Mouse (Mus musculus) cerebellum, adult 2 months (tissue): ENCODE measurements around the gene 1700113H08Rik. TPM values are rescaled to one million over a fixed set of nuclear protein-coding genes. Genes with fewer than 3 reads are reported as not detected.

Source experiments
- DNase-seq, 2 experiments: peaks; one replicate each; pipeline ENCODE4 v3.0.0; 2021
- H3K27ac ChIP-seq: fragments of 200-500 bp; 2 replicates; pipeline ENCODE4 v1.5.1; 2012; ENCODE audit warnings: low read length, control low read depth, inconsistent platforms; ENCODE audit not compliant: insufficient read depth
- H3K27me3 ChIP-seq: fragments of 200-500 bp; 2 replicates; pipeline ENCODE4 v1.6.1; 2012; ENCODE audit warnings: inconsistent platforms, mild to moderate bottlenecking, low read length, moderate library complexity; ENCODE audit not compliant: control insufficient read depth, insufficient read depth
- H3K4me1 ChIP-seq: fragments of 200-500 bp; 2 replicates; pipeline ENCODE4 v1.6.1; 2011; ENCODE audit warnings: low read length; ENCODE audit not compliant: control insufficient read depth, insufficient read depth
- H3K4me3 ChIP-seq: fragments of 200-500 bp; replicated peaks from 2 replicates; pipeline ENCODE3; 2011; ENCODE audit warnings: mild to moderate bottlenecking, low read depth, low read length, control low read depth; ENCODE audit not compliant: insufficient read depth
- CTCF ChIP-seq: fragments of 200-500 bp; IDR thresholded peaks from 2 replicates; pipeline ENCODE4 v1.5.1; 2011; ENCODE audit warnings: low read depth, mild to moderate bottlenecking, control low read depth, low read length, moderate library complexity, borderline replicate concordance; ENCODE audit not compliant: insufficient read depth
- POLR2A ChIP-seq: fragments of 200-500 bp; IDR thresholded peaks from 2 replicates; pipeline ENCODE4 v1.6.1; 2011; ENCODE audit warnings: low read length, control low read depth, borderline replicate concordance; ENCODE audit not compliant: insufficient read depth
- WGBS: fragments of 180-500 bp; shearing (Covaris S2); methylation state at CpG from one replicate; pipeline ENCODE4 v1.1.7; 2018; 5-methylcytosine and 5-hydroxymethylcytosine counted together
- polyA plus RNA-seq: library from polyadenylated mRNA; depleted of rRNA; stranded (reverse); fragments of >200 nt; gene quantifications from 2 replicates; pipeline ENCODE4 v1.2.3, GENCODE M21; 2012

The 1700113H08Rik gene
- polyA plus RNA-seq, 1 experiment, result not detected

DNA sequence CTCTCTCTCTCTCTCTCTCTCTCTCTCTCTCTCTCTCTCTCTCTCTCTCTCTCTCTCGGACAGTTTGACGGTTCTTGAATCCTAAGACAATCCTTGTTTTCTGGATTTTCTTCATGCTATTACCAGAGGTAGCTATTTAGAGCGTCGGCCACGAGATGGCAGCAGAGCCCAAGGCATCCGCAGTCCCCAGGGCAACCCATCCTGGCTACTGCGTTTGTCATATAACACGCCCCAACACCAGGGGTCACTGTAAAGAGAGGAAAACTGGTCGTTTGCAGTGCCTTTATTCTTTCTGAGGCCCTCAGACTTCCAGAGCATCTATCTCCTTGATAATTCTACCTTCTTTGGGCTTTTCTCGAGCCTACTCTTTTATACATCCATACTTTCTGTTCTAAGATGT is 33.0 kb upstream of the 1700113H08Rik start:
- Histone ChIP-seq H3K4me1 (no peaks in the 10 kb centered on the region), H3K27ac (no peak overlapping the region), H3K27me3 (no peaks in the 10 kb centered on the region), H3K4me3 (no peak overlapping the region)
- no peak for TF ChIP-seq POLR2A
- peak; percentile 99 for TF ChIP-seq CTCF
- peak; percentile 66 to 75 for DNase-seq
- 2% methylated on average over 10 of the region's 10 CpGs for WGBS

DNA sequence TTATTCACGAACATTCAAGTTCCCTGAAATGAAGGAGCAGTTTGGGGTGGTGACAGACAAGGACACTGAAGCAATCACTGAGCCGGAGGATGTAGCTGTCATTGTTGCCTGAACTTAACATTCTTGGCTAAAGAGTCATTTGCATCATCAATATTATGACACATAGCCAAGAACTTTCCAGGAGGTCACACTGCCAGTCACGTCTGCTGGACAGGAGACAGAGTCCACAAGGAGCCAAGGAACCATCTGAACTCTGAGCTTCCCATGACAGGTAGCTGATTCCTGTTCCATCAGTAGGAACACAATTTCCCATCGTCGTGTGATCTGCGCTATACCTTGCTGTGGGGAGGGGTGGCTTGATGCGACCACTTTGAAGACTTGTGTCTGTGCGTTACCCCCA is 25.1 kb upstream of the 1700113H08Rik start:
- DNase-seq, result no peak
- WGBS, result 82% methylated on average over 8 of the region's 8 CpGs
- no peak overlapping the region for H3K4me3 ChIP-seq
- TF ChIP-seq CTCF, result no peak
- TF ChIP-seq POLR2A, result no peak
- H3K4me1 ChIP-seq, result no peaks in the 10 kb centered on the region
- H3K27ac ChIP-seq, result no peak overlapping the region
- H3K27me3 ChIP-seq, result no peaks in the 10 kb centered on the region

GRCm38 (mm10) chr10:87035866-87036265 is 22.0 kb upstream of the 1700113H08Rik start:
- DNase-seq, result no peak
- no peak for TF ChIP-seq CTCF
- TF ChIP-seq POLR2A, result no peak
- H3K27ac ChIP-seq, result no peak overlapping the region
- 45% methylated on average over 15 of the region's 15 CpGs for WGBS
- H3K27me3 ChIP-seq, result no peaks in the 10 kb centered on the region
- no peaks in the 10 kb centered on the region for H3K4me1 ChIP-seq
- no peak overlapping the region for H3K4me3 ChIP-seq

DNA sequence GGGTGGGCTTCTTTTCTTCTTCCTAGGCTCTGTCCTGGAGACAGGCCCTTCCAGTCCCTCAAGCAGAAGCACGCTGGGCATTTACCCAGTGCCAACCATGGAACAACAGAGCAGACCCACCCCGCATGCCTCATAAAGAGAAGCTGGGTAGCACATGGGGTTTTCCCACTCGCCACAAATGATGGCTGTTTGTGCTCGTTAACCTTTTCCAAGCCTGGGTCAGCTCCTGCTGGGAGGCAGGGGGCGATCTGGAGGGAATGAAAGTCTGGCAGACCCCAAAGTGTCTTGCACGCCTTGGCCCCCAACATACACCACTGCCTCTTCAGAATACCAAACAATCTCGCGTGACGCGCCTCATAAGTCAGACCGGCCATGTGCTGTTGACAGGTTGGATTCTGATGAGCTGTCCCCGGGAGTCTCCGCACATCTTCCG is 21.6 kb upstream of the 1700113H08Rik start:
- TF ChIP-seq CTCF (no peak), POLR2A (no peak)
- no peak overlapping the region for H3K27ac ChIP-seq
- 9% methylated on average over 14 of the region's 14 CpGs for WGBS

GRCm38 (mm10) chr10:87037062-87037461 is 20.8 kb upstream of the 1700113H08Rik start:
- Histone ChIP-seq H3K27me3 (no peaks in the 10 kb centered on the region), H3K4me1 (no peaks in the 10 kb centered on the region), H3K27ac (no peak overlapping the region), H3K4me3 (no peak overlapping the region)
- 42% methylated on average over 5 of the region's 5 CpGs for WGBS
- no peak for DNase-seq
- TF ChIP-seq CTCF (no peak), POLR2A (no peak)

More for the DNA sequence above, 21.6 kb upstream of the 1700113H08Rik start:
- Histone ChIP-seq H3K4me3 (no peak overlapping the region), H3K27me3 (no peaks in the 10 kb centered on the region), H3K4me1 (no peaks in the 10 kb centered on the region)
- DNase-seq, result no peak

DNA sequence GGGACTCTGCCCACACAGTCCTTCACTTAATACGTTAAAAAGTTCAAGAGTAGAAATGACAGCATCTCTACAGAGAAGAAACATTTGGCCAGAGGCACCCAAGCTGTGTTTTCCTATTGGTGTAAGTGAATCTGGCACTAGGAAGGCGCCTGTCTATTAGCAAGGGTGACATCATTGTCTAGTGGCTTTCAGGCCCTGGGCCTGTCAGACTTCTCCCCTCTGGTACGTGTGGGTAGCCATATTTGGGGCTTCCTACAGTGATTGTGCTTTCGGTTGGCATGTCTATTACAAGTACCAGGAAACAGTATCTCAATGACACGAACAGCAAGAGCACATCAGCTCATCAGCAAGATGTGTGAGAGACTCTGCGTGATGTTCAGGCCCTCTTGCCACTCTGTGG is 18.5 kb upstream of the 1700113H08Rik start:
- no peak for TF ChIP-seq POLR2A

GRCm38 (mm10) chr10:87039800-87040199 is 18.0 kb upstream of the 1700113H08Rik start:
- Histone ChIP-seq H3K27ac (no peak overlapping the region), H3K27me3 (no peaks in the 10 kb centered on the region), H3K4me1 (no peaks in the 10 kb centered on the region), H3K4me3 (no peak overlapping the region)
- WGBS, result 93% methylated on average over 3 of the region's 3 CpGs
- DNase-seq, result no peak
- no peak for TF ChIP-seq POLR2A
- no peak for TF ChIP-seq CTCF

More for the DNA sequence above, 18.5 kb upstream of the 1700113H08Rik start:
- H3K4me1 ChIP-seq, result no peaks in the 10 kb centered on the region
- H3K4me3 ChIP-seq, result no peak overlapping the region
- H3K27ac ChIP-seq, result no peak overlapping the region
- no peak for DNase-seq
- WGBS, result 82% methylated on average over 6 of the region's 6 CpGs
- no peaks in the 10 kb centered on the region for H3K27me3 ChIP-seq

DNA sequence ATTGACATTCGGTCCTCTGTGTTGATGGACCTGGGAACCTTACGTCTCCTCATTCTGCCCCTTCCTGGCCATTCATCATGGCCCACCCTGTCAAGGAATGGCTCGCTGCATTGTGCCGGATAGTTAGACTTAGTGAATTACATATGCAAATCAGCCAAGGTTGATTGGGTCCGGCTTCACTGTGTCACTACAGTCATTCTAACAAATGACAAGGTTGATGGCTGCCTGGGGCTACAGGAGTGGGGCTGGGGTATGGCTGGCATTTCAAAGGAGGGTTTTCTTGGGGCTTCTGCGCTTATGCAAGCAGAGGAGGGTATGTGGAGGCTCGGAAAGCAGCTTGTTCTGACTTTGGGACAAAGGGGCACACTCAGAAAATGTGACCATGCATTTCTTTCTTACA is 16.6 kb upstream of the 1700113H08Rik start:
- H3K4me3 ChIP-seq, result no peak overlapping the region
- no peaks in the 10 kb centered on the region for H3K4me1 ChIP-seq
- 63% methylated on average over 7 of the region's 7 CpGs for WGBS
- no peak for DNase-seq
- TF ChIP-seq POLR2A (no peak), CTCF (no peak)
- H3K27me3 ChIP-seq, result no peaks in the 10 kb centered on the region
- H3K27ac ChIP-seq, result no peak overlapping the region
